Mouse (Mus musculus) hindbrain, embryonic 13.5 days (tissue): Measurements from ENCODE around the gene Ralgapa2. TPM values are rescaled to one million over a fixed set of nuclear protein-coding genes. Genes with fewer than 3 reads are reported as not detected.

ENCODE experiments used
- ATAC-seq: fragments of 200-750 bp; cut with Nextera tagmentation; 2 replicates; pipeline ENCODE4 v1.8.0; 2017; ENCODE audit warnings: moderate TSS enrichment; ENCODE audit not compliant: low FRiP score
- H3K27ac ChIP-seq: fragments of 300-500 bp; sonication (generic); 2 replicates; pipeline ENCODE4 v1.5.1; 2015; ENCODE audit warnings: inconsistent platforms, mild to moderate bottlenecking, moderate library complexity
- H3K27me3 ChIP-seq: fragments of 300-500 bp; sonication (generic); 2 replicates; pipeline ENCODE4 v1.6.1; 2015; ENCODE audit warnings: mild to moderate bottlenecking, inconsistent platforms
- H3K36me3 ChIP-seq: fragments of 300-500 bp; sonication (generic); 2 replicates; pipeline ENCODE4 v1.6.1; 2015; ENCODE audit warnings: mild to moderate bottlenecking, inconsistent platforms
- H3K4me1 ChIP-seq: fragments of 300-500 bp; sonication (generic); replicated peaks from 2 replicates; pipeline ENCODE4 v1.6.1; 2015; ENCODE audit warnings: inconsistent platforms
- H3K4me2 ChIP-seq: fragments of 300-500 bp; sonication (generic); 2 replicates; pipeline ENCODE4 v1.6.1; 2015; ENCODE audit warnings: inconsistent platforms, mild to moderate bottlenecking, moderate library complexity
- H3K4me3 ChIP-seq: fragments of 300-500 bp; sonication (generic); 2 replicates; pipeline ENCODE4 v1.5.1; 2015; ENCODE audit warnings: mild to moderate bottlenecking, inconsistent platforms
- H3K9ac ChIP-seq: fragments of 300-500 bp; sonication (generic); 2 replicates; pipeline ENCODE4 v1.6.1; 2015; ENCODE audit warnings: mild to moderate bottlenecking, inconsistent platforms
- H3K9me3 ChIP-seq: fragments of 300-500 bp; sonication (generic); 2 replicates; pipeline ENCODE4 v1.6.1; 2016; ENCODE audit warnings: inconsistent platforms
- WGBS: fragments of 180-500 bp; shearing (Covaris S2); methylation state at CpG from one replicate; pipeline ENCODE4 v1.1.7; 2015; 5-methylcytosine and 5-hydroxymethylcytosine counted together
- polyA plus RNA-seq: library from polyadenylated mRNA; unstranded; fragments of >200 nt; fragmentation: Nextera tagmentation; extraction: Ambion mirVana; gene quantifications from 2 replicates; pipeline ENCODE4 v1.2.1, GENCODE M21; 2015

The Ralgapa2 gene
- polyA plus RNA-seq, 1 experiment from 2014 or later: 13.2 TPM

GRCm38 (mm10) chr2:146220591-146221075 is 291.5 kb downstream of the Ralgapa2 start:
- no peak for ATAC-seq
- Histone ChIP-seq H3K27me3 (peaks cover 47% of the 10 kb centered on the region), H3K36me3 (no peaks in the 10 kb centered on the region), H3K9ac (peak overlapping the region; percentile 95), H3K27ac (peak overlapping the region; percentile 97), H3K4me1 (peaks cover 75% of the 10 kb centered on the region), H3K4me3 (peak overlapping the region; percentile 76), H3K4me2 (peak overlapping the region; percentile 90), H3K9me3 (no peaks in the 10 kb centered on the region)
- 1% methylated on average over 24 of the region's 24 CpGs for WGBS

GRCm38 (mm10) chr2:146219791-146220190 is 292.4 kb downstream of the Ralgapa2 start:
- ATAC-seq: no peak
- WGBS: 11% methylated on average over 11 of the region's 11 CpGs
- no peaks in the 10 kb centered on the region for H3K9me3 ChIP-seq
- peaks cover 71% of the 10 kb centered on the region for H3K4me1 ChIP-seq
- no peak overlapping the region for H3K4me3 ChIP-seq
- no peak overlapping the region for H3K27ac ChIP-seq
- peaks cover 44% of the 10 kb centered on the region for H3K27me3 ChIP-seq
- H3K36me3 ChIP-seq: no peaks in the 10 kb centered on the region
- no peak overlapping the region for H3K9ac ChIP-seq
- no peak overlapping the region for H3K4me2 ChIP-seq

GRCm38 (mm10) chr2:146218881-146219535 is 293.1 kb downstream of the Ralgapa2 start:
- Histone ChIP-seq H3K27ac (no peak overlapping the region), H3K9ac (no peak overlapping the region)

GRCm38 (mm10) chr2:146218161-146218691 is 293.9 kb downstream of the Ralgapa2 start:
- 0 out of 2 replicates have a peak, but pooled peaks have one; percentile 5 for ATAC-seq
- WGBS: under 1% methylated on average over 40 of the region's 40 CpGs
- H3K4me2 ChIP-seq: peak overlapping the region; percentile 54
- peak overlapping the region; percentile 30 for H3K4me3 ChIP-seq
- peaks cover 67% of the 10 kb centered on the region for H3K4me1 ChIP-seq
- no peaks in the 10 kb centered on the region for H3K9me3 ChIP-seq
- H3K9ac ChIP-seq: peak overlapping the region; percentile 63
- H3K27ac ChIP-seq: peak overlapping the region; percentile 79
- no peaks in the 10 kb centered on the region for H3K36me3 ChIP-seq
- peaks cover 46% of the 10 kb centered on the region for H3K27me3 ChIP-seq

More at GRCm38 (mm10) chr2:146218881-146219535, 293.1 kb downstream of the Ralgapa2 start:
- no peaks in the 10 kb centered on the region for H3K36me3 ChIP-seq
- WGBS: 2% methylated on average over 19 of the region's 19 CpGs
- no peak overlapping the region for H3K4me3 ChIP-seq
- peaks cover 44% of the 10 kb centered on the region for H3K27me3 ChIP-seq
- H3K9me3 ChIP-seq: no peaks in the 10 kb centered on the region
- H3K4me1 ChIP-seq: peaks cover 74% of the 10 kb centered on the region
- ATAC-seq: no peak
- peak overlapping the region; percentile 54 for H3K4me2 ChIP-seq

GRCm38 (mm10) chr2:146217227-146217980 is 294.7 kb downstream of the Ralgapa2 start:
- H3K27me3 ChIP-seq: peaks cover 46% of the 10 kb centered on the region
- peak overlapping the region; percentile 54 for H3K4me2 ChIP-seq
- no peaks in the 10 kb centered on the region for H3K36me3 ChIP-seq
- ATAC-seq: peak; percentile 7; the same call in 1 of the 2 replicates
- H3K9me3 ChIP-seq: no peaks in the 10 kb centered on the region
- H3K4me3 ChIP-seq: 0 out of 2 replicates have a peak overlapping the region, but pooled peaks have one; percentile 30
- peak overlapping the region; percentile 79 for H3K27ac ChIP-seq
- H3K9ac ChIP-seq: peak overlapping the region; percentile 63; the same call in 1 of the 2 replicates
- WGBS: 2% methylated on average over 16 of the region's 16 CpGs
- H3K4me1 ChIP-seq: peaks cover 60% of the 10 kb centered on the region

- Histone ChIP-seq H3K9ac (no peak overlapping the region), H3K4me3 (no peak overlapping the region), H3K27ac (no peak overlapping the region), H3K36me3 (no peaks in the 10 kb centered on the region), H3K9me3 (no peaks in the 10 kb centered on the region), H3K4me1 (peaks cover 55% of the 10 kb centered on the region), H3K4me2 (no peak overlapping the region), H3K27me3 (peaks cover 51% of the 10 kb centered on the region)
- WGBS: 11% methylated on average over 14 of the region's 14 CpGs
- ATAC-seq: no peak
Measured at GRCm38 (mm10) chr2:146216111-146217064, 295.8 kb downstream of the Ralgapa2 start.

- no peaks in the 10 kb centered on the region for H3K36me3 ChIP-seq
- H3K4me1 ChIP-seq: peaks cover 43% of the 10 kb centered on the region
- H3K27ac ChIP-seq: no peak overlapping the region
- no peak overlapping the region for H3K4me3 ChIP-seq
- H3K9ac ChIP-seq: no peak overlapping the region
- H3K27me3 ChIP-seq: peaks cover 45% of the 10 kb centered on the region
- ATAC-seq: no peak
- no peak overlapping the region for H3K4me2 ChIP-seq
- WGBS: under 1% methylated on average over 9 of the region's 9 CpGs
- no peaks in the 10 kb centered on the region for H3K9me3 ChIP-seq
Measured at GRCm38 (mm10) chr2:146214715-146215114, 297.4 kb downstream of the Ralgapa2 start.

- Histone ChIP-seq H3K9me3 (no peaks in the 10 kb centered on the region), H3K4me1 (peaks cover 11% of the 10 kb centered on the region), H3K4me2 (no peak overlapping the region), H3K27me3 (peaks cover 30% of the 10 kb centered on the region), H3K4me3 (no peak overlapping the region), H3K27ac (no peak overlapping the region), H3K36me3 (no peaks in the 10 kb centered on the region), H3K9ac (no peak overlapping the region)
- ATAC-seq: no peak
- 23% methylated on average over 4 of the region's 4 CpGs for WGBS
Measured at GRCm38 (mm10) chr2:146210968-146211367, 301.2 kb downstream of the Ralgapa2 start.

- ATAC-seq: no peak
- H3K27me3 ChIP-seq: no peaks in the 10 kb centered on the region; the same call in 1 of the 2 replicates
- no peaks in the 10 kb centered on the region for H3K4me1 ChIP-seq
- no peaks in the 10 kb centered on the region for H3K36me3 ChIP-seq
- H3K27ac ChIP-seq: no peak overlapping the region
- no peak overlapping the region for H3K4me3 ChIP-seq
- 88% methylated on average over 7 of the region's 7 CpGs for WGBS
- H3K4me2 ChIP-seq: no peak overlapping the region
- no peak overlapping the region for H3K9ac ChIP-seq
- H3K9me3 ChIP-seq: no peaks in the 10 kb centered on the region
Measured at GRCm38 (mm10) chr2:146197947-146198346, 314.2 kb downstream of the Ralgapa2 start.

- 89% methylated on average over 11 of the region's 11 CpGs for WGBS
- Histone ChIP-seq H3K4me3 (no peak overlapping the region), H3K4me1 (no peaks in the 10 kb centered on the region), H3K4me2 (no peak overlapping the region), H3K9ac (no peak overlapping the region), H3K27me3 (no peaks in the 10 kb centered on the region; the same call in 1 of the 2 replicates), H3K27ac (no peak overlapping the region), H3K36me3 (no peaks in the 10 kb centered on the region), H3K9me3 (no peaks in the 10 kb centered on the region)
- ATAC-seq: no peak
Measured at GRCm38 (mm10) chr2:146196126-146196525, 316.0 kb downstream of the Ralgapa2 start.
